Mouse (Mus musculus) liver, embryonic 13.5 days (tissue): ENCODE measurements around the gene Sp110. TPM values are rescaled to one million over a fixed set of nuclear protein-coding genes. Genes with fewer than 3 reads are reported as not detected.
"Not testable (repeated sequence)": the region's sequence is repeated elsewhere in the genome, so short reads cannot be mapped to it uniquely, and the experiment has no call there.

Experiments used
- ATAC-seq: fragments of 200-750 bp; cut with Nextera tagmentation; 2 replicates; pipeline ENCODE4 v1.8.0; 2017; ENCODE audit warnings: low read depth, mild to moderate bottlenecking, moderate number of reproducible peaks, moderate library complexity
- DNase-seq: peaks from one replicate; pipeline ENCODE4 v3.0.0; 2022
- H3K27ac ChIP-seq: fragments of 300-500 bp; sonication (generic); 2 replicates; pipeline ENCODE4 v1.5.1; 2015; ENCODE audit warnings: moderate library complexity, mild to moderate bottlenecking, inconsistent platforms
- H3K27me3 ChIP-seq: fragments of 300-500 bp; sonication (generic); 2 replicates; pipeline ENCODE4 v1.6.1; 2015; ENCODE audit warnings: mild to moderate bottlenecking, inconsistent platforms
- H3K36me3 ChIP-seq: fragments of 300-500 bp; sonication (generic); 2 replicates; pipeline ENCODE4 v1.6.1; 2015; ENCODE audit warnings: mild to moderate bottlenecking, inconsistent platforms
- H3K4me1 ChIP-seq: fragments of 300-500 bp; sonication (generic); replicated peaks from 2 replicates; pipeline ENCODE4 v1.6.1; 2015; ENCODE audit warnings: inconsistent platforms
- H3K4me2 ChIP-seq: fragments of 300-500 bp; sonication (generic); 2 replicates; pipeline ENCODE4 v1.6.1; 2015; ENCODE audit warnings: inconsistent platforms, mild to moderate bottlenecking, moderate library complexity
- H3K4me3 ChIP-seq: fragments of 300-500 bp; sonication (generic); replicated peaks from 2 replicates; pipeline ENCODE4 v1.5.1; 2015; ENCODE audit warnings: mild to moderate bottlenecking, inconsistent platforms
- H3K9ac ChIP-seq: fragments of 300-500 bp; sonication (generic); 2 replicates; pipeline ENCODE4 v1.6.1; 2015; ENCODE audit warnings: mild to moderate bottlenecking, inconsistent platforms
- H3K9me3 ChIP-seq: fragments of 300-500 bp; sonication (generic); replicated peaks from 2 replicates; pipeline ENCODE4 v1.6.1; 2016; ENCODE audit warnings: inconsistent platforms
- WGBS: fragments of 180-500 bp; shearing (Covaris S2); methylation state at CpG from one replicate; pipeline ENCODE4 v1.1.7; 2015; ENCODE audit not compliant: insufficient replicate concordance; 5-methylcytosine and 5-hydroxymethylcytosine counted together
- polyA plus RNA-seq: library from polyadenylated mRNA; unstranded; fragments of >200 nt; fragmentation: Nextera tagmentation; extraction: Ambion mirVana; gene quantifications from 2 replicates; pipeline ENCODE4 v1.2.1, GENCODE M21; 2015

Gene Sp110
- polyA plus RNA-seq = 5.1 and 5.7 TPM in 2 replicates

- not testable (repeated sequence) for H3K36me3 ChIP-seq, H3K4me3 ChIP-seq, ATAC-seq, H3K4me1 ChIP-seq, DNase-seq, H3K9me3 ChIP-seq, H3K27me3 ChIP-seq, H3K27ac ChIP-seq, H3K9ac ChIP-seq
- WGBS = 44% methylated on average over 17 of the region's 17 CpGs
- peak within 1 kb of the TSS; percentile 33; the same call in 1 of the 2 replicates for H3K4me2 ChIP-seq
Observed at GRCm38 (mm10) chr1:85598271-85599012, at the start of gene Sp110. Sp110 (minus strand) TSS chr1:85598817.

- DNase-seq, H3K27ac ChIP-seq, H3K4me3 ChIP-seq, H3K4me1 ChIP-seq, H3K4me2 ChIP-seq, ATAC-seq, H3K9ac ChIP-seq, H3K36me3 ChIP-seq, H3K27me3 ChIP-seq, H3K9me3 ChIP-seq: not testable (repeated sequence)
- 60% methylated on average over 4 of the region's 4 CpGs for WGBS
Observed at GRCm38 (mm10) chr1:85638144-85638543, 39.5 kb upstream of the Sp110 start.

- H3K9me3 ChIP-seq, DNase-seq, H3K4me1 ChIP-seq, H3K36me3 ChIP-seq, H3K9ac ChIP-seq, ATAC-seq, H3K4me3 ChIP-seq, H3K27me3 ChIP-seq, H3K4me2 ChIP-seq, H3K27ac ChIP-seq: not testable (repeated sequence)
- WGBS = 39% methylated on average over 3 of the region's 3 CpGs
Observed at GRCm38 (mm10) chr1:85636936-85637335, 38.3 kb upstream of the Sp110 start.

- not testable (repeated sequence) for H3K27me3 ChIP-seq, H3K9me3 ChIP-seq, H3K9ac ChIP-seq, H3K4me1 ChIP-seq, H3K36me3 ChIP-seq, H3K4me2 ChIP-seq, H3K4me3 ChIP-seq, H3K27ac ChIP-seq, DNase-seq, ATAC-seq
- 38% methylated on average over 1 of the region's 1 CpGs for whole genome bisulfite sequencing
Observed at GRCm38 (mm10) chr1:85618689-85619088, 20.1 kb upstream of the Sp110 start.

- 40% methylated on average over 4 of the region's 5 CpGs for WGBS
Observed at GRCm38 (mm10) chr1:85617161-85617560, 18.5 kb upstream of the Sp110 start.

GRCm38 (mm10) chr1:85615819-85616218 lies 17.2 kb upstream of the Sp110 start:
- not testable (repeated sequence) for DNase-seq, H3K36me3 ChIP-seq, H3K27me3 ChIP-seq, ATAC-seq, H3K4me3 ChIP-seq, H3K4me1 ChIP-seq, H3K9ac ChIP-seq, H3K4me2 ChIP-seq, H3K9me3 ChIP-seq, H3K27ac ChIP-seq
- 38% methylated on average over 3 of the region's 3 CpGs for WGBS

More at GRCm38 (mm10) chr1:85617161-85617560, 18.5 kb upstream of the Sp110 start:
- H3K9ac ChIP-seq, H3K36me3 ChIP-seq, H3K9me3 ChIP-seq, H3K27ac ChIP-seq, H3K4me2 ChIP-seq, H3K4me1 ChIP-seq, DNase-seq, ATAC-seq, H3K4me3 ChIP-seq, H3K27me3 ChIP-seq: not testable (repeated sequence)

GRCm38 (mm10) chr1:85615096-85615495 lies 16.5 kb upstream of the Sp110 start:
- H3K4me1 ChIP-seq, H3K36me3 ChIP-seq, H3K9ac ChIP-seq, H3K4me2 ChIP-seq, H3K4me3 ChIP-seq, ATAC-seq, H3K27me3 ChIP-seq, H3K27ac ChIP-seq, DNase-seq, H3K9me3 ChIP-seq: not testable (repeated sequence)
- WGBS = 84% methylated on average over 3 of the region's 3 CpGs

DNA sequence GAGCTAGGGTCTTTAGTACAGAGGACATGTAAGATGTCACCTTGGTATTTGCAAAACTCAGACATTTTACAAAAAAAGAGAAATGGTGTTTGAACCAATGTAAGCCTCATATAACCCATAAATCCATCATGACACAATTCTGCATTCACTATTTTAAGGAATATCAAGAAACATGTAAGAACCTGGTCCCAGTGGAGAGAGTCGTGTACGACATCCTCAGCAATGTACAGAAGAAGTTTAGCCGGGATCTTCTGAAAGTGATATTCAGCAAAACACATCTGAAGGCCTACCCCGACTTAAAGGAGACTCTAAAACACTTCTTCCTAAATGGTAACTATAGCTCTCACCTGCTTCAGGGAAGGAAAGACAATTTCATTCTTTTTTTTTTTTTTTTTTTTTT lies 12.0 kb upstream of the Sp110 start:
- not testable (repeated sequence) for DNase-seq, H3K27me3 ChIP-seq, H3K4me1 ChIP-seq, H3K36me3 ChIP-seq, H3K4me2 ChIP-seq, H3K9me3 ChIP-seq, H3K27ac ChIP-seq, H3K4me3 ChIP-seq, H3K9ac ChIP-seq, ATAC-seq
- no CpG with 5 or more reads among the region's 4 CpGs for WGBS

- ATAC-seq, H3K4me3 ChIP-seq, H3K4me2 ChIP-seq, H3K4me1 ChIP-seq, H3K27ac ChIP-seq, H3K9me3 ChIP-seq, DNase-seq, H3K9ac ChIP-seq, H3K27me3 ChIP-seq, H3K36me3 ChIP-seq: not testable (repeated sequence)
- WGBS = 64% methylated on average over 3 of the region's 4 CpGs
Observed at GRCm38 (mm10) chr1:85608361-85608760, 9.7 kb upstream of the Sp110 start.

- H3K4me2 ChIP-seq, H3K4me3 ChIP-seq, H3K36me3 ChIP-seq, H3K9me3 ChIP-seq, H3K27ac ChIP-seq, H3K27me3 ChIP-seq, DNase-seq, H3K9ac ChIP-seq, ATAC-seq, H3K4me1 ChIP-seq: not testable (repeated sequence)
- WGBS = no CpG with 5 or more reads among the region's 1 CpGs
Observed at GRCm38 (mm10) chr1:85604341-85604740, 5.7 kb upstream of the Sp110 start.

DNA sequence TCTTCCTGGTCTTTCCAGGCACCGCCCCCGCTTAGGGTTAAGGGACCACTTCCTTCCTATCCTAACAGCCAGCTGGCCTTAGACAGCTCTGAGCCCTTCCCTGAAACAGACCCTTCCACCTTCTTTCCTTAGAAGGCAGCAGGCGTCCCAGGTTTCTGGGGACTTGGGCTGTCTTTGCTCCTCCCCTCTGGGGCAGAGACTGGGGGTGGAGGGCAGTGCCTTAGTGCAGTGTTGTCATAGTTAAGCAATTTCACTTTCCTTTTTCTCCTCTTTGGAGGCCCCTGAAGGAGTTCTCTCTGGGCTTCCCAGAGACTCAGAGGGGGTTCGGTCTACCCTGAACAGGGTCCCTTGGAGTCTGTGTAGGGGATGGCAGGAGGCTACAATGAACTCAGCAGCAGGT lies 2.2 kb upstream of the Sp110 start:
- not testable (repeated sequence) for H3K4me1 ChIP-seq, H3K9me3 ChIP-seq, H3K27ac ChIP-seq, ATAC-seq, H3K36me3 ChIP-seq, H3K27me3 ChIP-seq
- Histone ChIP-seq H3K4me2 (peak overlapping the region; percentile 39), H3K9ac (0 out of 2 replicates have a peak overlapping the region, but pooled peaks have one; percentile 18), H3K4me3 (peak overlapping the region; percentile 22; the same call in 1 of the 2 replicates)
- WGBS = 38% methylated on average over 4 of the region's 4 CpGs
- DNase-seq = peak; percentile 30

- not testable (repeated sequence) for H3K27me3 ChIP-seq, H3K27ac ChIP-seq, H3K36me3 ChIP-seq, ATAC-seq, DNase-seq, H3K4me1 ChIP-seq, H3K9me3 ChIP-seq
- Histone ChIP-seq H3K9ac (0 out of 2 replicates have a peak within 1 kb of the TSS, but pooled peaks have one; percentile 18), H3K4me2 (peak within 1 kb of the TSS; percentile 39), H3K4me3 (peak within 1 kb of the TSS; percentile 22; the same call in 1 of the 2 replicates)
- WGBS = no CpG with 5 or more reads among the region's 5 CpGs
Observed at GRCm38 (mm10) chr1:85600078-85600477, 1.5 kb upstream of the Sp110 start, which contains the start of gene Sp140. Sp140 (plus strand) TSS chr1:85600378.
